Mouse (Mus musculus): ENCODE data around the gene Ap4b1. TPM values are rescaled to one million over a fixed set of nuclear protein-coding genes. Genes with fewer than 3 reads are reported as not detected.
"Not testable (repeated sequence)": the region's sequence is repeated elsewhere in the genome, so short reads cannot be mapped to it uniquely, and the experiment has no call there.

The Ap4b1 gene
- polyA plus RNA-seq, 1 experiment: 19.2 TPM

GRCm38 (mm10) chr3:103832426-103832825 is 23.1 kb downstream of the Ap4b1 start, which contains the start of gene Bcl2l15:
Gene Bcl2l15, plus strand, starts transcription at chr3:103832601.
- Histone ChIP-seq H3K27me3 (ENCODE audit: control insufficient read depth, insufficient read depth, low read length) (no peaks in the 10 kb centered on the region), H3K4me3 (replicated peaks; ENCODE audit: insufficient read depth, low read depth, low read length) (no peak within 1 kb of the TSS), H3K4me1 (ENCODE audit: control insufficient read depth, insufficient read depth, low read length) (peaks cover 5% of the 10 kb centered on the region; the same call in 1 of the 2 replicates), H3K27ac (ENCODE audit: insufficient read depth, low read length) (no peak within 1 kb of the TSS)
- DNase-seq: no peak
- no peak for TF ChIP-seq CTCF (IDR thresholded peaks at IDR 0.05; ENCODE audit: borderline replicate concordance, insufficient read depth, low read depth, low read length)
- no peak for TF ChIP-seq POLR2A (IDR thresholded peaks at IDR 0.05; ENCODE audit: borderline replicate concordance, insufficient read depth, low read length)

- 93% methylated on average over 2 of the region's 2 CpGs for WGBS
- no peaks in the 10 kb centered on the region for H3K27me3 ChIP-seq (ENCODE audit: control insufficient read depth, insufficient read depth, low read length)
- DNase-seq: no peak
- TF ChIP-seq POLR2A (IDR thresholded peaks at IDR 0.05; ENCODE audit: borderline replicate concordance, insufficient read depth, low read length) (no peak), CTCF (IDR thresholded peaks at IDR 0.05; ENCODE audit: borderline replicate concordance, insufficient read depth, low read depth, low read length) (no peak)
- peaks cover 5% of the 10 kb centered on the region; the same call in 1 of the 2 replicates for H3K4me1 ChIP-seq (ENCODE audit: control insufficient read depth, insufficient read depth, low read length)
- no peak overlapping the region for H3K4me3 ChIP-seq (replicated peaks; ENCODE audit: insufficient read depth, low read depth, low read length)
- no peak overlapping the region for H3K27ac ChIP-seq (ENCODE audit: insufficient read depth, low read length)
Measured at GRCm38 (mm10) chr3:103834001-103834400, 24.7 kb downstream of the Ap4b1 start.

GRCm38 (mm10) chr3:103835272-103835950 is 26.1 kb downstream of the Ap4b1 start:
- DNase-seq: no peak
- H3K4me3 ChIP-seq (replicated peaks; ENCODE audit: insufficient read depth, low read depth, low read length): peak overlapping the region; percentile 35
- peak overlapping the region; percentile 44 for H3K27ac ChIP-seq (ENCODE audit: insufficient read depth, low read length)
- peaks cover 5% of the 10 kb centered on the region; the same call in 1 of the 2 replicates for H3K4me1 ChIP-seq (ENCODE audit: control insufficient read depth, insufficient read depth, low read length)
- WGBS: 80% methylated on average over 6 of the region's 6 CpGs
- TF ChIP-seq CTCF (IDR thresholded peaks at IDR 0.05; ENCODE audit: borderline replicate concordance, insufficient read depth, low read depth, low read length) (no peak), POLR2A (IDR thresholded peaks at IDR 0.05; ENCODE audit: borderline replicate concordance, insufficient read depth, low read length) (no peak)
- no peaks in the 10 kb centered on the region for H3K27me3 ChIP-seq (ENCODE audit: control insufficient read depth, insufficient read depth, low read length)

- Histone ChIP-seq H3K27me3 (ENCODE audit: control insufficient read depth, insufficient read depth, low read length) (no peaks in the 10 kb centered on the region), H3K4me3 (replicated peaks; ENCODE audit: insufficient read depth, low read depth, low read length) (peak overlapping the region; percentile 35), H3K4me1 (ENCODE audit: control insufficient read depth, insufficient read depth, low read length) (peaks cover 5% of the 10 kb centered on the region; the same call in 1 of the 2 replicates), H3K27ac (ENCODE audit: insufficient read depth, low read length) (peak overlapping the region; percentile 44)
- WGBS: 12% methylated on average over 10 of the region's 10 CpGs
- TF ChIP-seq CTCF (IDR thresholded peaks at IDR 0.05; ENCODE audit: borderline replicate concordance, insufficient read depth, low read depth, low read length): no peak
- TF ChIP-seq POLR2A (IDR thresholded peaks at IDR 0.05; ENCODE audit: borderline replicate concordance, insufficient read depth, low read length): no peak
- DNase-seq: peak; percentile 69 to 76
Measured at GRCm38 (mm10) chr3:103835951-103836310, 26.6 kb downstream of the Ap4b1 start.

GRCm38 (mm10) chr3:103836453-103836852 is 27.1 kb downstream of the Ap4b1 start:
- peak overlapping the region; percentile 71 for H3K27ac ChIP-seq (ENCODE audit: insufficient read depth, low read length)

GRCm38 (mm10) chr3:103839711-103840110 is 30.4 kb downstream of the Ap4b1 start:
- Histone ChIP-seq H3K4me3 (replicated peaks; ENCODE audit: insufficient read depth, low read depth, low read length) (no peak overlapping the region), H3K27me3 (ENCODE audit: control insufficient read depth, insufficient read depth, low read length) (no peaks in the 10 kb centered on the region), H3K27ac (ENCODE audit: insufficient read depth, low read length) (no peak overlapping the region), H3K4me1 (ENCODE audit: control insufficient read depth, insufficient read depth, low read length) (peaks cover 5% of the 10 kb centered on the region; the same call in 1 of the 2 replicates)
- WGBS: 96% methylated on average over 6 of the region's 6 CpGs
- no peak for DNase-seq
- TF ChIP-seq POLR2A (IDR thresholded peaks at IDR 0.05; ENCODE audit: borderline replicate concordance, insufficient read depth, low read length) (no peak), CTCF (IDR thresholded peaks at IDR 0.05; ENCODE audit: borderline replicate concordance, insufficient read depth, low read depth, low read length) (no peak)

More at GRCm38 (mm10) chr3:103836453-103836852, 27.1 kb downstream of the Ap4b1 start:
- peak overlapping the region; percentile 44 for H3K4me3 ChIP-seq (replicated peaks; ENCODE audit: insufficient read depth, low read depth, low read length)
- no peaks in the 10 kb centered on the region for H3K27me3 ChIP-seq (ENCODE audit: control insufficient read depth, insufficient read depth, low read length)
- 86% methylated on average over 5 of the region's 5 CpGs for WGBS
- DNase-seq: no peak
- peaks cover 5% of the 10 kb centered on the region; the same call in 1 of the 2 replicates for H3K4me1 ChIP-seq (ENCODE audit: control insufficient read depth, insufficient read depth, low read length)
- TF ChIP-seq CTCF (IDR thresholded peaks at IDR 0.05; ENCODE audit: borderline replicate concordance, insufficient read depth, low read depth, low read length) (no peak), POLR2A (IDR thresholded peaks at IDR 0.05; ENCODE audit: borderline replicate concordance, insufficient read depth, low read length) (no peak)

GRCm38 (mm10) chr3:103840195-103840594 is 30.9 kb downstream of the Ap4b1 start:
- not testable (repeated sequence) for H3K4me1 ChIP-seq (ENCODE audit: control insufficient read depth, insufficient read depth, low read length); H3K4me3 ChIP-seq (replicated peaks; ENCODE audit: insufficient read depth, low read depth, low read length); H3K27me3 ChIP-seq (ENCODE audit: control insufficient read depth, insufficient read depth, low read length); DNase-seq; H3K27ac ChIP-seq (ENCODE audit: insufficient read depth, low read length)
- WGBS: 90% methylated on average over 3 of the region's 3 CpGs

- H3K27ac ChIP-seq (ENCODE audit: insufficient read depth, low read length); DNase-seq; H3K27me3 ChIP-seq (ENCODE audit: control insufficient read depth, insufficient read depth, low read length); H3K4me3 ChIP-seq (replicated peaks; ENCODE audit: insufficient read depth, low read depth, low read length); H3K4me1 ChIP-seq (ENCODE audit: control insufficient read depth, insufficient read depth, low read length): not testable (repeated sequence)
- 88% methylated on average over 7 of the region's 7 CpGs for WGBS
Measured at GRCm38 (mm10) chr3:103840946-103841345, 31.6 kb downstream of the Ap4b1 start.
